In genomic region chr2:73058344-73058743, GRCm38 (mm10) we compare ENCODE assay signal across 12 mouse cellular contexts.
"Had no signal": no experiment of that assay in that cellular context is flagged by ENCODE, and none has a peak within 500 bp of the region (broad histone marks: within the 10 kb centered on the region; RNA-seq: fewer than 3 reads in every experiment).

No protein-coding gene starts in this region.

- H3K4me3 ChIP-seq: limb, embryonic 15.5 days; midbrain, embryonic 13.5 days had no signal

- H3K27ac ChIP-seq: limb, embryonic 15.5 days; midbrain, embryonic 13.5 days had no signal

- DNase-seq: kidney, adult 18-20 months; kidney, postnatal 14 days; layer of hippocampus, adult 9-11 months; layer of hippocampus, postnatal 36 days; lung, adult 2 months; lung, postnatal 36 days; right cerebral cortex, postnatal 14 days; thymus, adult 18-20 months; thymus, postnatal 14 days had no signal

- H3K9ac ChIP-seq: limb, embryonic 15.5 days; midbrain, embryonic 13.5 days had no signal

- ATAC-seq: lung, postnatal 0 days; midbrain, embryonic 13.5 days had no signal

- H3K27me3 ChIP-seq: limb, embryonic 15.5 days; midbrain, embryonic 13.5 days had no signal

- H3K4me1 ChIP-seq: midbrain, embryonic 13.5 days had no signal

- H3K4me2 ChIP-seq: limb, embryonic 15.5 days; midbrain, embryonic 13.5 days had no signal

- H3K36me3 ChIP-seq: limb, embryonic 15.5 days; midbrain, embryonic 13.5 days had no signal

- H3K9me3 ChIP-seq: limb, embryonic 15.5 days; midbrain, embryonic 13.5 days had no signal
